Mouse (Mus musculus) embryonic stem cell, embryonic (primary cell): ENCODE data around the gene Rsbn1.

ENCODE experiments used
- CTCF ChIA-PET, 4 experiments: fragments of 300-600 bp in 2 of 4; fragments of 350-600 bp in 2 of 4; sonication (Branson Sonifier 250); formaldehyde crosslinking; loops; one replicate each; lab custom pipeline; 2022; ENCODE audit warnings: inconsistent platforms in 2 of 4; lab: Charles Lee
- POLR2A ChIA-PET, 4 experiments: fragments of 300-600 bp in 2 of 4; fragments of 350-600 bp in 2 of 4; sonication (Branson Sonifier 250); formaldehyde crosslinking; loops; one replicate each; lab custom pipeline; 2022; ENCODE audit warnings: antibody characterized with exemption in 4 of 4, inconsistent platforms in 1 of 4; lab: Charles Lee

Gene Rsbn1

DNA sequence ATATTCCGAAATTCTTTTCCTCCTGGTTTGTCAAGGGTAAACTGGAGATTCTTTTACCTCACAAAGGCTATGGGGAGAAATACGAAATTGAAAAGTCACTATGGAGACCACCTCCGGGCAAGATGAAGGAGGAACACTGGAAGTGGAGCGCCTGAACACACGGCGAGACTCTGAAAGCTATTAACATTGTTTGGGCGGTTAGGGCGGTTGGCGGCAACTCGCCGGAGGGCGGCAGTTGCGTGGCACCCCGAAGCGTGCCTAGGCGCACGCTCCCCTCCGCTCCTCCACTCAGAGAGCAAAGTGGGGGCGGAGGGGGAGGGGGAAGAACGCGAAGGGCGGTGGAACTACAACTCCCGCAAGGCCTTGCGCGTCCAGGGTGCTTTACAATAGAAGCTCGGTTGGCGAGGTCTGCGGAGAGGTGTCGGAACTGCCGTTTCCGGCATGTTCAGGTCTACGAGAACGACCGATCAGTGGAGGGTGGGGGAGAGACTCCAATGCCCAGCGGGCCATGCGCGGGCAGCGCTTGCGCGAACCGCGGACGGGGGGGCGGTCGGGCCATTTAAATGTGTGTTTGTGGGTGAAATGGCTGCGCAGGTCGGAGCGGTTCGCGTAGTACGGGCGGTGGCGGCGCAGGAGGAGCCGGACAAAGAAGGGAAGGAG, at the start of gene Rsbn1:
Gene Rsbn1 (plus strand): TSS at position 111 of the 660 bp plus-strand sequence.
- ChIA-PET CTCF (interaction anchor here in 3 of 4 experiments (0.6 to 1.2 kb wide), 4 partner anchors 62 to 1651 kb away, joined by 3 to 5 read pairs (median 4); no protein-coding TSS in a partner anchor), POLR2A (interaction anchor here (0.5 to 1.8 kb wide), 74 partner anchors 8 to 801 kb away, joined by 3 to 21 read pairs (median 4); partner anchors contain the start of genes Phtf1 (in 3 of the 4), Ap4b1 (in 2 of the 4), Dclre1b (in 2 of the 4) and Gm43064 (in 2 of the 4))

DNA sequence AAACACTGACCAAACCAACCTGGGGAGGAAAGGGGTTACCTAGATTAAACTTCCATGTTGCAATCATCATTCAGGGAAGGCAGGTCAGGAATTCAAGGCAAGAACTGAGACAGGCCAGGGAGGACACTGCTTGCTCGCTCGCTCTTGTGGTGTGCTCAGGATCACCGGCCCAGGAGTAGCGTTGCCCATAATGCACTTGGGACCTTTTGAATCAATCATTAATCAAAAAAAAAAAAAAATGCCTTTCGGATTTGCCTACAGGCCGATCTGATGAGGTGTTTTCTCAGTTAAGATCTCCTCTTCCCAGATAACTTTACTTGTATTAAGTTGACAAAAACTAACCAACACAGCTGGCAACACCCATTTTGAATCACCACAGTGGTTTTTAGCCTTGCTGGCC, 49.7 kb upstream of the Rsbn1 start:
- ChIA-PET POLR2A (interaction anchor here in 1 of 4 experiments (1.0 kb wide), 1 partner anchor 13 kb away, joined by 3 read pairs; no protein-coding TSS in a partner anchor), CTCF (interaction anchor here in 2 of 4 experiments (0.6 to 1.1 kb wide), 2 partner anchors 8 to 12 kb away, joined by 4 to 5 read pairs; no protein-coding TSS in a partner anchor)

DNA sequence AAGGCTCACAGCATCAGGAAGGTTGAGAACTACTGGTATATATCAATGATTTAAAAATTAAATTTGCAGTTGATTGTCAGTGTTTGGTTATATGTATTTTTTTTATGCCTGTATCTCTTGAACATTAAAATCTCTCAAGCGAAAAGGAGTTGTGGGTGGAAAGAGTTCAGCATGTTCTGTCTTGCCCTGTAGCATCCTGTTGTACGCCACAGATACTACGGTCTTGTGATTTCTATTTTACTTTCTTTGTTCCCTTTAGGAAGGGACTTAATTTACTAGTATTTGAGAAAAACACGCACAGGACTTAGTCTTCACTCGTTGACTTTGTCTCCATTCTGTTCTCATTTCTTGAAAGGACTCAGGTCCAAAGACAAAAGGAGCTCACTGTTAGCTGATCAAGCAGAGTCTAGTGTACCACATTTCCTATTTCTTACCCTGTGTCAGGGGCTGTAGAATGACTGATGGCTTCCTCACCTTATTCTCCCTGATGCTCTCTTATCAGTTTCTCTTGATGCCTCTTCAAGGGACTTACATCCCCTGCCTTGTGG, 46.4 kb upstream of the Rsbn1 start:
- POLR2A ChIA-PET: no interaction called here
- CTCF ChIA-PET: interaction anchor here in 1 of 4 experiments (0.6 kb wide), 1 partner anchor 21 kb away, joined by 3 read pairs; no protein-coding TSS in a partner anchor

DNA sequence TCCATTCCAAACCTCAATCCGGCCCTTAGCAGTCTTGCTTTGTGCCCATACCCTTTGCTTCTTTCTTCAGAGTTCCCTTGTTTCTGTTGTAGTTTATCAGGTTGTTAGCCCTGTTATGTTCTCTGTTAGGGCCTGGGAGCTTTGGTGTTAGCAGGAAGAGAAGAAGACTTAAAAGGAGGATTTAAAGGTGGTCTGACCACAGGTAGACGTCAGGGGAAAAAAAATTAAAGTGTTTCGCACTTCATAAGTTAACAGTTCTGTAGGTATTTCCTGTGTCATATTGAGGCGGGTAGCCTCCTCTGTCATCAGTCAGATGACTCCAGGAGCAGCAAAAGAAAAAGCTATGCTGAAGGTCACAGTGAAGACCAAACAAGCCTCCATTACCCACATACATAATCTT, 45.9 kb upstream of the Rsbn1 start:
- POLR2A ChIA-PET: no interaction called here

DNA sequence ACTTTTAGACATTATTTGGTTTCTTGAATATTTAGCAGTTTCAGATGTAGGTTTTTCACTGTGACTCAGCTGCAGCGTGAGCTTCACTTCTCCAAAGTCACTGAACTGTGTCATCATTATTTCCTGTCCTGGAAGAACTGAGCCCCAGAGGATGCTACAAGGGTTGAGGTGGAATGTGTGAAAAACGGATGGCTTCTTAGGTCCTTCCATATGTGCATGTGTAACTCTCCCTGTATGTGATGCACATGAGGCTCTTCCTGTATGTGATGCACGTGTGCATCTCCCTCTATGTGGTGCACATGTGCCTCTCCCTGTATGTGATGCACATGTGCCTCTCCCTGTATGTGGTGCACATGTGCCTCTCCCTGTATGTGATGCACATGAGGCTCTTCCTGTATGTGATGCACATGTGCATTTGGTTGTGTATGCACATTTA, 41.2 kb upstream of the Rsbn1 start:
- ChIA-PET POLR2A (interaction anchor here in 1 of 4 experiments (0.6 to 1.1 kb wide), 3 partner anchors 12 to 35 kb away, joined by 3 to 4 read pairs (median 3); no protein-coding TSS in a partner anchor), CTCF (interaction anchor here in 2 of 4 experiments (0.6 to 1.0 kb wide), 2 partner anchors 8 to 20 kb away, joined by 3 to 4 read pairs; no protein-coding TSS in a partner anchor)

More for the DNA sequence above, 45.9 kb upstream of the Rsbn1 start:
- CTCF ChIA-PET: interaction anchor here in 1 of 4 experiments (0.5 kb wide), 1 partner anchor 1601 kb away, joined by 3 read pairs; no protein-coding TSS in a partner anchor

DNA sequence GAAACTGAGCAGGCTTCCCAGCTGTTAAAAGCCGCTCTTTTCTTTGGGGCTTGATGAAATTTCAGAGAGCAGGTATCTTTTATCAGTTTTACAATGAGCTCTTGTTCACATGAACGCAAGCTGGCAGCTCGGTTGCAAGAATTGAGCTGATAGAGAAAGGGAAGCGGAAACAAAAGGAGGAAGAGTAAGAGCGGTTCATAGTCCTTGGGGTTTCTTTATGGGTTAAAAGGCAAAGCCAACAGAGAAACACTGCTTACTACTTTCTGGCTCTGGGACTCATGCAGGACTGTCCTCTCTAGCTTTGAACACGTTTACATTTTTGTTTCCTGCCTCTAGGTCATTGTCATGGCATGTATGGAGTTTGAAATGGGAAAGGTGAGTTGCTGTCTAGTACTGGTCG, 39.6 kb upstream of the Rsbn1 start:
- ChIA-PET CTCF (no interaction called here), POLR2A (interaction anchor here in 2 of 4 experiments (0.5 to 1.1 kb wide), 2 partner anchors 84 to 103 kb away, joined by 3 read pairs; no protein-coding TSS in a partner anchor)

DNA sequence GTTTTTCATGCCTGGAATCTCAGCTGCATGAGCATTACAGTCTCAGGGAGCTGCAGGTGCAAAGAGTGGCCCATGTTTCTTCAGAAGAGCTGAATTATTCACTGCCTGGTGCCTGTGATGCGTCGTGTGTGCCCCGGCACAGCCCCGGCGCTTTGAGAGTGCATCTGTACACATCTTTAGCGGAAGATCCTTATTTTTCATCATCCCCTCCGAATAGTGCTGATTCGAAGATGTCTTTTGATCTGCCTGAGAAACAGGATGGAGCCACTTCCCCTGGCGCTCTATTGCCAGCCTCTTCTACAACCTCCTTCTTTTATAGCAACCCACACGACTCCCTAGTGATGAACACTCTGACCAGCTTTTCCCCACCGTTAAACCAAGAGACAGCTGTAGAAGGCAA, 28.0 kb upstream of the Rsbn1 start:
- POLR2A ChIA-PET: interaction anchor here in 2 of 4 experiments (0.9 to 1.1 kb wide), 3 partner anchors 35 to 76 kb away, joined by 3 read pairs; partner anchors contain the start of genes Ap4b1 (in 1 of the 2), Dclre1b (in 1 of the 2) and Gm43064 (in 1 of the 2)
- CTCF ChIA-PET: interaction anchor here in 2 of 4 experiments (1.0 to 1.6 kb wide), 2 partner anchors 35 to 148 kb away, joined by 4 read pairs; partner anchors contain the start of gene Olfml3 (in 1 of the 2)

DNA sequence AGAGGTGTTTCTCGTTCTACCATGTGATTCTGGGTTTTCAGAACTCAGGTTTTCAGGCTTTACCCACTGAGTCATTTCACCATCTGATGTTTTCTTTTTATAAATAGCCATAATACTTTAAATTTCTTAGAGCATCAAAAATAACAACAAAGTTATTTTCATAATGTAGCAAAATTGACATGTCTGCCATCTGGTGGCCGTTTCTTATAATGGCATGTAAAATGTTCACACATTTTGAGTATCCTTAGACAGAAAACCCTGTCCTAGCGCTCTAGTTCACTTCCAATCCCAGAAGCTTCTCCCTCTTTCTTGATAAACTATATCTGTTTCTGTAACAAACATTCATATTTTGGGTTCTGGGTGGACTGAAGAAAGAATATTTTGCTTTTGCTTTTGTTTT, 26.3 kb upstream of the Rsbn1 start:
- ChIA-PET CTCF (interaction anchor here in 2 of 4 experiments (0.7 to 1.3 kb wide), 6 partner anchors 20 to 235 kb away, joined by 3 to 9 read pairs (median 4); no protein-coding TSS in a partner anchor), POLR2A (interaction anchor here in 2 of 4 experiments (0.6 to 1.7 kb wide), 9 partner anchors 15 to 1537 kb away, joined by 3 to 11 read pairs (median 3); partner anchors contain the start of gene Rsbn1 (in 1 of the 2))

DNA sequence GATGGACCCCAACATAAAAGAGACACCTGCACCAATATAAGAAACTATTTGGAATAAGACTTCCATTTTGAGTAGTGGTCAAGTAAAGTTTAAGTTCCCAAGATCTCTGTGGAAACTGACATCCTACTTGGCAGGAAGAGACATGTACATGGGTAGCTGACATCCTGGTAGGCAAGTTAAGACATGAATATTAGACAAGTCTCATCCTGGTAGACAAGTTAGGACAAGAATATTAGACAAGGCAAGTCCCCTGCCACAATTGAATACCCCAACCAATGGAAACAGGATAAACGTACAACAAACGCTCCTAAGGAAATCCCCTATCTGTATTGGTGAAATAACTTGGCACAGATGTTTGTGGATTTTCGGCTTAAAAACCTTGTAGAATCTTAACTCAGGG, 20.5 kb upstream of the Rsbn1 start:
- POLR2A ChIA-PET: interaction anchor here in 2 of 4 experiments (0.6 to 1.9 kb wide), 2 partner anchors 21 to 41 kb away, joined by 4 to 6 read pairs; partner anchors contain the start of gene Rsbn1 (in 1 of the 2)
- CTCF ChIA-PET: interaction anchor here in 1 of 4 experiments (0.6 kb wide), 1 partner anchor 409 kb away, joined by 3 read pairs; no protein-coding TSS in a partner anchor

DNA sequence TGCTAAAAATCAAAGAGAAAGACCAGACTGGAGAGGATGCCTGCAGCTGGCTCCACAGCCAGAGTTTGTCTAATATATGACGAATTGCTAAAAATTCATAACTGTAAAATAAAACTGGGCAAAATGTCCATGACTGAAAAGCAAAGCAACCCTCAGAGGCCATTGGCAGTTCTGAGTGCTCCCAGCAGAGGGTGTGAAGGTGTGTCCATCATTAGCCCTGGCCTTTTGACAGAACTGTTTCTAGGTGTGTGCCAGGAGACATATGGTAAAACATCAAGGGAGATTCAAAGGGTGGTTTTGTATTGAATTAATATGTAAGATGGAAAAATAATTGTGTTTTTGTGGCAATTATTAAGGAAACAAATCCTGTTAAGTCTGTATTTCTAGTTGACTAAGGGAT, 9.2 kb upstream of the Rsbn1 start:
- ChIA-PET POLR2A (interaction anchor here in 2 of 4 experiments (0.6 to 2.1 kb wide), 4 partner anchors 9 to 67 kb away, joined by 3 to 13 read pairs (median 4); partner anchors contain the start of gene Rsbn1 (in 2 of the 2)), CTCF (interaction anchor here in 1 of 4 experiments (0.5 kb wide), 1 partner anchor 566 kb away, joined by 3 read pairs; no protein-coding TSS in a partner anchor)

DNA sequence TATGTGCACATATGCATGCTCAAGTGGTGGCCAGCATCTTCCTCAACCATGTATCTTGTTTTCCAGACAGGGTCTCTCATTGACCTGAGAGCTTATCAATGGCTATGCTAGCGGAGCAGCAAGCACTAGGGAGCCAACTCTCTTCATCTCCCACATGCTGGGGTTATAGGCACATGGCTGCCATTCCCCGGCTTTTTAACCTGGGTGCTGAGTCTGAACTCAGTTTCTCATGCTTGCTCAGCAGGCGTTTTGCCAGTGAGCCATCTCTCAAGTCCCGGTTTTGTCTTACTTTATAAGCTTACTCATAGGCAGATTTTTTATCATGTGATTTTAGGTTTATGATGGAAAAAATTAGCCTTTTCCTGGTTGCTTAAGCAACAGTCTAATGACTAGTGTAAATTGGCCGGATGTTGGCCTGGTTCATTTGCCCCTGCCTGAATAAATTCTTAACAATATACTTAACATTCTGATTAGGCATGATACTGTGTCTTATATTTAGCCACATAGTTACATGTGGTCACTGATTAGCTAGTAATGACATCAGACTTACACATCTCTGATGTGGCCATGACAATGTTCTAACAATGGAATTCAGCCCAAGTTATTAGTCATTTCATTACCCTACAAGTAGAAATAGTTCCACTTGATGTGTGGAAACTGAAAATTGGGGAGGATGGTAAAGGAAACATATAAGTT, 6.4 kb upstream of the Rsbn1 start:
- CTCF ChIA-PET: interaction anchor here in 2 of 4 experiments (0.5 to 0.7 kb wide), 3 partner anchors 20 to 498 kb away, joined by 3 to 4 read pairs (median 3); no protein-coding TSS in a partner anchor
- POLR2A ChIA-PET: interaction anchor here in 2 of 4 experiments (0.5 to 0.9 kb wide), 7 partner anchors 24 to 540 kb away, joined by 3 read pairs; partner anchors contain the start of genes Ap4b1 (in 1 of the 2), Dclre1b (in 1 of the 2) and Gm43064 (in 1 of the 2)

DNA sequence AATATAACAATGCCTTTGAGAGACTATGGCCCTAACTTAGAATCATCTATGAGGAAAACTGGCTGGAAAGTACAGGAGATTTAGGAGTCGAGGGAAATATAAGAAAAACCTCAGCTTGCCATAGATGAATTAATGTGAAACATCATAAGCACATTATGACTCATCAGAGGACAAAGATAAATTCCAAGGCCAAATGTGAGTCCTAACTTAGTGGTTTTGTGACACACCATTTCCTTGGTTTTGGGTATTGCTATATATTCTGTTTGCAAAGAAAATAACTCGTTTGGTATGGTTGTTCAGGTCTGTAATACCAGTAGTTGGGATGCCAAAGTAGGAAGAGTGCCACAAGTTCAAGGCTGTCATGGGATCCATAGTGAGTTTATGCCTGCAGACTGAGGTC, 5.1 kb upstream of the Rsbn1 start:
- ChIA-PET CTCF (no interaction called here), POLR2A (no interaction called here)

DNA sequence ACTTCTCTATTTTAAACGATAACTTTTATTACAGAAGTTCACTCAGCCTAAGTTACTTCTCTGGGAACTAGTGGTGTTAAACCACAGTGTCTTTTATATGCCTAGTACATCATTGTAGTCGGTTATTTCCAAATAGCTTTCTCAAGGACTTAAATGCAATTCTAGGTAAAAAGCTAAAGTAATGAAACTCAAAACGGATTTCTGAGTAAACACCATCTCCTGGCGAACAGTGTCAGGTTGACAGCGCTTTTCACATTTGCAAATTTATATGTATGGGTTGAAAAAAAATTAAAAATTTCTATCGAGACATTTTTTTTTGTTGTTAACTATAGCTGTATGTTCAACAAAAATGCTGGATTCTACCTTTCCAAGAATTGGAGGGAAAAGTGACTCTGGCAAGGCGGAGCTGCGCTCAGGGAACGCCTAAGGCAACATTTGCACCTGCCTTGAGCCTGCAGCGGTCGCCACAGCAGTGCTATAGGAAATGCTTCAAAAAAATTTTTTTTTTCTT, 414 bp upstream of the Rsbn1 start:
- ChIA-PET CTCF (interaction anchor here in 2 of 4 experiments (0.7 to 1.2 kb wide), 2 partner anchors 62 to 762 kb away, joined by 4 read pairs; no protein-coding TSS in a partner anchor), POLR2A (interaction anchor here (0.5 to 1.8 kb wide), 68 partner anchors 8 to 801 kb away, joined by 3 to 21 read pairs (median 4); partner anchors contain the start of genes Phtf1 (in 3 of the 4), Ap4b1 (in 2 of the 4), Dclre1b (in 2 of the 4) and Gm43064 (in 2 of the 4))

DNA sequence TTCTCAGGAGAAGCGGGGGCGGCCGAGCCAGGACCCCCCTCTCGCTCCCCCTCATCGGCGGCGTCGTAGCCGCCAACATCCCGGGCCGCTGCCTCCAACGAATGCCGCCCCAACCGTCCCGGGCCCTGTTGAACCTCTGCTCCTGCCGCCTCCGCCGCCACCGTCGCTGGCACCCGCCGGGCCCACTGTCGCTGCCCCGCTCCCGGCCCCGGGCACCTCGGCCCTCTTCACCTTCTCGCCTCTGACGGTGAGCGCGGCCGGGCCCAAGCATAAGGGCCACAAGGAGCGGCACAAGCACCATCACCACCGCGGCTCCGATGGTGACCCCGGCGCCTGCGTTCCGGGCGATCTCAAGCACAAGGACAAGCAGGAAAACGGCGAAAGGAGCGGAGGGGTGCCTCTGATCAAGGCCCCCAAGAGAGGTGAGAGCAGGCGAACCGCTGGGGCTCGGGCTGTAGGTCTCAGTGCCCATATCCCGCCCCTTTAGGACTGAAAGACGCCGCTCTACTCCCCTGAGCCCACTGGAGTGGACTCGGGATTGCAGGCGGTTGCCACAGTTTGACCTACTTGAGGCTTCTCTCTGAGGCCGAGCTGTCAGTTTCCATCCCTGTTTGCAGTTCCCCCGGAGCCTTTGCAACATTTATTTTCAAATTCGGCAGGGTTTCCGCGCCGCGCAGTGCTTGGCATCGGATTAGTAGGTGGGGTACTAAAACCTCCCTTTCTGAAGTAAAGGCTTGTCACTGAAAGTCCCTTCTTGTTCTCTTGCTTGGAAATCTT, 1.0 kb downstream of the Rsbn1 start:
- CTCF ChIA-PET: interaction anchor here in 3 of 4 experiments (0.6 to 1.2 kb wide), 3 partner anchors 293 to 1651 kb away, joined by 3 to 5 read pairs (median 4); no protein-coding TSS in a partner anchor
- POLR2A ChIA-PET: interaction anchor here in 3 of 4 experiments (0.6 to 2.1 kb wide), 51 partner anchors 8 to 800 kb away, joined by 3 to 21 read pairs (median 4); partner anchors contain the start of genes Phtf1 (in 3 of the 3), Ap4b1 (in 1 of the 3), Dclre1b (in 1 of the 3) and Gm43064 (in 1 of the 3)

DNA sequence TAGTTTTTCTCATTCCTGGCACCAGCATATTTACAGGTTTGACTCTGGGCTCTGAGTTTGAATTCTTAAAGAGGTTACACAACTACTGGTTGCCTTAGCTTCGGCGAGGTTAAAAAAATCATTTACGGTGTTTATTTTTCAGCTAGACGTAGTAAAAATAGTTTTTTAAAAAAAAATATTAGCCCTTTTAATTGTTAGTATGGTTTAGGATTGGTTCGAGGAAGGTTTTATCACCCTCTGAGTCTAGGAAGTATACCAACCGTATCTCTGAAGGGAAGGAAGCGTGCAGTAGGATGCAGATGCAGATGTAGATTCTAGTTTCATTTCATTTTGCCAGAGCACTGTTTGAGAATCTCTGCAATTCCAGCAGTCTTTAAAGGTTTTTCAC, 1.6 kb downstream of the Rsbn1 start:
- ChIA-PET POLR2A (interaction anchor here in 1 of 4 experiments (1.0 to 2.1 kb wide), 3 partner anchors 12 to 38 kb away, joined by 3 to 9 read pairs (median 4); no protein-coding TSS in a partner anchor), CTCF (no interaction called here)
